ENCODE assay signal across 13 mouse cellular contexts in the genomic region with DNA sequence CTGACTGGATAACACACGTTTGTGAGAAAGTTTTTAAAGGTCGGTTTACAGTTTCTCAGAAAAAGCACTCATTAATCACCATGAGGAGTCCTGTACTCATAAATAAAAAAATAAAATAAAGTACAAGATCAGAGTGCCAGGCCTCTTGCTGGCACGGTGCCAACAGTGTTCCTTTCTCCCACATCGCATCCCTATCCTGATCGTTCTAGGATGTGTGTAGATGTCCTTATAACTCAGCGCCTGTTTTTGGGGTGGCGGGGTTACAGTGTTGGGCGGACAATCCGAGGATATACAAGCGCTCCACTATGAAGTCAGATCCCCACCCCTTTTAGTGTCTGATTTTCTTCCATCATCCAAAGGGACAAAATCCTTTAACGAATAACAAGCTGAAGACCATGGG.
DNase-seq lines count a peak whose midpoint lies in the region; ATAC-seq and TF ChIP-seq lines count a peak whose summit lies in the region.
"Had no signal": no experiment of that assay in that cellular context is flagged by ENCODE, and none has a peak within 500 bp of the region (broad histone marks: within the 10 kb centered on the region; RNA-seq: fewer than 3 reads in every experiment).

No protein-coding gene starts in this region.

- peak; percentile 25 for DNase-seq in heart, postnatal 4 days
- DNase-seq in heart, postnatal 25 days (ENCODE audit: low spot score), result no peak
- DNase-seq in limb, embryonic 10.5 days (ENCODE audit: low spot score), result no peak
- DNase-seq in ES-E14 (ENCODE audit: low read depth, low spot score), result no peak
- no peak for DNase-seq in right cerebral cortex, adult 2 months (ENCODE audit: low spot score in 2 of 2)
- DNase-seq in MN1 (ENCODE audit: low spot score), result no peak
- DNase-seq: forebrain, postnatal 0 days; midbrain, embryonic 14.5 days; right cerebral cortex, postnatal 25 days had no signal

- H3K4me3 ChIP-seq in limb, embryonic 12.5 days (replicated peaks), result no peak overlapping the region
- no peak overlapping the region for H3K4me3 ChIP-seq in limb, embryonic 10.5 days
- no peak overlapping the region for H3K4me3 ChIP-seq in ES-E14 (ENCODE audit: insufficient read depth in 1 of 2, low read depth in 1 of 2, low read length in 2 of 2, poor library complexity in 1 of 2, severe bottlenecking in 1 of 2)
- no peak overlapping the region for H3K4me3 ChIP-seq in limb, embryonic 13.5 days
- H3K4me3 ChIP-seq: embryonic facial prominence, embryonic 13.5 days had no signal

- H3K4me2 ChIP-seq in limb, embryonic 12.5 days, result no peak overlapping the region
- H3K4me2 ChIP-seq in limb, embryonic 13.5 days (replicated peaks), result peak overlapping the region; percentile 36; the same call in 1 of the 2 replicates
- H3K4me2 ChIP-seq: embryonic facial prominence, embryonic 13.5 days had no signal

- ATAC-seq in limb, embryonic 12.5 days (ENCODE audit: insufficient number of reproducible peaks, insufficient read depth, low FRiP score, low TSS enrichment, low read depth), result peak; percentile 18; the same call in 1 of the 2 replicates
- ATAC-seq in limb, embryonic 13.5 days (ENCODE audit: low FRiP score, low read depth), result 0 out of 2 replicates have a peak, but pooled peaks have one; percentile 30

- H3K27ac ChIP-seq in limb, embryonic 12.5 days, result peak overlapping the region; percentile 73
- H3K27ac ChIP-seq in limb, embryonic 10.5 days, result no peak overlapping the region
- H3K27ac ChIP-seq in ES-E14 (ENCODE audit: insufficient read depth, low read depth, low read length, poor library complexity, severe bottlenecking), result no peak overlapping the region
- peak overlapping the region; percentile 2; the same call in 1 of the 2 replicates for H3K27ac ChIP-seq in limb, embryonic 13.5 days
- H3K27ac ChIP-seq: embryonic facial prominence, embryonic 13.5 days had no signal

- H3K36me3 ChIP-seq in limb, embryonic 12.5 days, result peaks cover 4% of the 10 kb centered on the region; the same call in 1 of the 2 replicates
- peaks cover 6% of the 10 kb centered on the region for H3K36me3 ChIP-seq in limb, embryonic 10.5 days
- H3K36me3 ChIP-seq in ES-E14 (ENCODE audit: control insufficient read depth, insufficient read depth, low read length, poor library complexity, severe bottlenecking), result no peaks in the 10 kb centered on the region
- peaks cover 4% of the 10 kb centered on the region; the same call in 1 of the 2 replicates for H3K36me3 ChIP-seq in limb, embryonic 13.5 days

- peaks cover 4% of the 10 kb centered on the region; the same call in 1 of the 2 replicates for H3K9me3 ChIP-seq in limb, embryonic 12.5 days
- H3K9me3 ChIP-seq in limb, embryonic 10.5 days (replicated peaks), result no peaks in the 10 kb centered on the region
- no peaks in the 10 kb centered on the region for H3K9me3 ChIP-seq in ES-E14 (ENCODE audit: control insufficient read depth, insufficient read depth, low read depth, low read length)
- 0 out of 2 replicates have a peak, but pooled peaks cover 4% of the 10 kb centered on the region for H3K9me3 ChIP-seq in limb, embryonic 13.5 days
- H3K9me3 ChIP-seq: embryonic facial prominence, embryonic 13.5 days had no signal

- H3K4me1 ChIP-seq in limb, embryonic 12.5 days (replicated peaks), result peaks cover 38% of the 10 kb centered on the region
- peaks cover 27% of the 10 kb centered on the region for H3K4me1 ChIP-seq in limb, embryonic 10.5 days
- peaks cover 5 to 20% of the 10 kb centered on the region in 2 experiments; a peak in 3 of 4 replicates for H3K4me1 ChIP-seq in ES-E14 (ENCODE audit: control insufficient read depth in 2 of 2, insufficient read depth in 2 of 2, low read length in 2 of 2, poor library complexity in 1 of 2)
- peaks cover 40% of the 10 kb centered on the region for H3K4me1 ChIP-seq in limb, embryonic 13.5 days

- intact Hi-C loops in heart, postnatal 25 days (cut with DNase I), result no loop called here

- 73% methylated on average over 11 of the region's 11 CpGs for WGBS in limb, embryonic 12.5 days
- WGBS in limb, embryonic 10.5 days, result 92% methylated on average over 11 of the region's 11 CpGs
- WGBS in limb, embryonic 13.5 days, result 68% methylated on average over 11 of the region's 11 CpGs

- in situ Hi-C loops in ES-E14 (cut with MboI; ENCODE audit: low sequenced_read_pairs in 2 of 2, unreplicated experiment in 2 of 2), result no loop called here

- no peaks in the 10 kb centered on the region for H3K27me3 ChIP-seq in limb, embryonic 12.5 days
- no peaks in the 10 kb centered on the region for H3K27me3 ChIP-seq in limb, embryonic 10.5 days (ENCODE audit: low read depth, poor library complexity, severe bottlenecking)
- H3K27me3 ChIP-seq in limb, embryonic 13.5 days, result no peaks in the 10 kb centered on the region
- H3K27me3 ChIP-seq: CH12.LX; embryonic facial prominence, embryonic 13.5 days had no signal

- no peak overlapping the region for H3K9ac ChIP-seq in limb, embryonic 12.5 days (replicated peaks)
- peak overlapping the region; percentile 47; the same call in 1 of the 2 replicates for H3K9ac ChIP-seq in ES-E14 (ENCODE audit: insufficient read depth, low read depth, low read length, poor library complexity, severe bottlenecking)
- H3K9ac ChIP-seq in limb, embryonic 13.5 days, result no peak overlapping the region
- H3K9ac ChIP-seq: embryonic facial prominence, embryonic 13.5 days; forebrain, postnatal 0 days had no signal

TF ChIP-seq in ES-E14, 5 proteins besides CTCF, POLR2A, EP300 and RAD21:
- no peak for TF ChIP-seq CHD2 (IDR thresholded peaks at IDR 0.05; ENCODE audit: low read depth, low read length)
- no peak for TF ChIP-seq ZC3H11A (IDR thresholded peaks at IDR 0.05; ENCODE audit: borderline replicate concordance, low read depth, low read length)
- TF ChIP-seq MAFK (IDR thresholded peaks at IDR 0.05; ENCODE audit: insufficient read depth, low read depth, low read length), result no peak
- TF ChIP-seq ZNF384 (IDR thresholded peaks at IDR 0.05; ENCODE audit: low read depth, low read length), result no peak
- no peak for TF ChIP-seq HCFC1 (IDR thresholded peaks at IDR 0.05; ENCODE audit: borderline replicate concordance, insufficient read depth, low read length)

Comparison
In these comparisons a context has a peak if more than half of its experiments do, and no peak if none do; other contexts are left out.
1. H3K27ac ChIP-seq: peak in limb, embryonic 12.5 days (single experiment) and limb, embryonic 13.5 days (single experiment); none in limb, embryonic 10.5 days (single experiment) and ES-E14 (single experiment).